Mouse (Mus musculus): ENCODE results near the gene Exoc3l2. TPM values are rescaled to one million over a fixed set of nuclear protein-coding genes. Genes with fewer than 3 reads are reported as not detected.

The Exoc3l2 gene
- polyA plus RNA-seq, 1 experiment = 41.6 TPM

DNA sequence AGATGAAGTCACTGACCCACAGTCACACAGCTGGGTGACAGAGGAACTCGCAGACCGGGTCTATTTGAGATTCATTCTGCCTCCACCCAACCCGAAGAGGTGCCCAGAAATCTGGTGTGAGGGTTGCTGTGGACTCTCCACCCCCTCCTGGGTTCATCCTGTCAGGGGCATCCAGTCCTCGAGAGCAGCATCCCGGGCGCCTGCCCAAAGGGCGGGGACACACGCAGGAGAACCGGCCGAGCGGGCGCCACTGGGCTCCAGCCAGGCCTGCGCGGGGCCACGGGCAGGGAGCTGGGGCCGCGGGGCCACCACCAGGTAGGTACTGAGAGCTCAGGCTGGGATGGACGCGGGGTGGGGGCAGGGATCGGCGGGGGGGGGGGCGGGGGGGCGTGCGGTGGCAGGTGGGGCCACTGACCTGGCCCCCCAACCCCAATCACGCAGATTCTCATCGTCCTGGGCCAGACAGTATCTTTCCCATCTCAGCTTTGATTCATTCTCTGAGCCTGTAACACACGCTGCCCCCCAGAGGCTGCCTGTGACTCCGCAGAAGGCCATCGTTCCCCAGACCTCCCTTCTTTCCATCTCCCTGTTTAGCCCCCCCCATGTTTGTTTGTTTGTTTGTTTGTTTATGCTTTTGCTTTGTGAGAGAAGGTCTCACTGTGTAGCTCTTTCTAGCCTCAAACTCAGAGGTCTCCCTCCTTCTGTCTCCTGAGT lies 54.7 kb downstream of the Exoc3l2 start, which contains the start of gene Nkpd1:
Gene Nkpd1, plus strand, starts transcription at position 187 of the 714 bp plus-strand sequence.
- Histone ChIP-seq H3K27ac (ENCODE audit: insufficient read depth, low read depth, low read length) (no peak within 1 kb of the TSS), H3K36me3 (ENCODE audit: control insufficient read depth, insufficient read depth, low read length) (no peaks in the 10 kb centered on the region), H3K27me3 (replicated peaks; ENCODE audit: control insufficient read depth, insufficient read depth, low read length) (no peaks in the 10 kb centered on the region), H3K4me1 (ENCODE audit: control insufficient read depth, insufficient read depth, low read length) (peaks cover under 1% of the 10 kb centered on the region; the same call in 1 of the 2 replicates), H3K4me3 (ENCODE audit: insufficient read depth, low read depth, low read length) (no peak within 1 kb of the TSS)
- DNase-seq = peak; percentile 42
- WGBS = 3% methylated on average over 20 of the region's 29 CpGs
- TF ChIP-seq POLR2A (IDR thresholded peaks at IDR 0.05; ENCODE audit: low read depth, low read length) (no peak), CTCF (conservative IDR thresholded peaks at IDR 0.05; ENCODE audit: insufficient read depth, insufficient read length, low read depth, low read length) (peak; percentile 48)

- no peaks in the 10 kb centered on the region for H3K27me3 ChIP-seq (replicated peaks; ENCODE audit: control insufficient read depth, insufficient read depth, low read length)
- no peak for DNase-seq
- peaks cover 9% of the 10 kb centered on the region; the same call in 1 of the 2 replicates for H3K4me1 ChIP-seq (ENCODE audit: control insufficient read depth, insufficient read depth, low read length)
- H3K27ac ChIP-seq (ENCODE audit: insufficient read depth, low read depth, low read length) = no peak overlapping the region
- WGBS = 17% methylated on average over 23 of the region's 23 CpGs
- TF ChIP-seq POLR2A (IDR thresholded peaks at IDR 0.05; ENCODE audit: low read depth, low read length) (no peak), CTCF (conservative IDR thresholded peaks at IDR 0.05; ENCODE audit: insufficient read depth, insufficient read length, low read depth, low read length) (no peak)
- no peaks in the 10 kb centered on the region for H3K36me3 ChIP-seq (ENCODE audit: control insufficient read depth, insufficient read depth, low read length)
- no peak overlapping the region for H3K4me3 ChIP-seq (ENCODE audit: insufficient read depth, low read depth, low read length)
Observed at GRCm38 (mm10) chr7:19520032-19520431, 56.9 kb downstream of the Exoc3l2 start.

DNA sequence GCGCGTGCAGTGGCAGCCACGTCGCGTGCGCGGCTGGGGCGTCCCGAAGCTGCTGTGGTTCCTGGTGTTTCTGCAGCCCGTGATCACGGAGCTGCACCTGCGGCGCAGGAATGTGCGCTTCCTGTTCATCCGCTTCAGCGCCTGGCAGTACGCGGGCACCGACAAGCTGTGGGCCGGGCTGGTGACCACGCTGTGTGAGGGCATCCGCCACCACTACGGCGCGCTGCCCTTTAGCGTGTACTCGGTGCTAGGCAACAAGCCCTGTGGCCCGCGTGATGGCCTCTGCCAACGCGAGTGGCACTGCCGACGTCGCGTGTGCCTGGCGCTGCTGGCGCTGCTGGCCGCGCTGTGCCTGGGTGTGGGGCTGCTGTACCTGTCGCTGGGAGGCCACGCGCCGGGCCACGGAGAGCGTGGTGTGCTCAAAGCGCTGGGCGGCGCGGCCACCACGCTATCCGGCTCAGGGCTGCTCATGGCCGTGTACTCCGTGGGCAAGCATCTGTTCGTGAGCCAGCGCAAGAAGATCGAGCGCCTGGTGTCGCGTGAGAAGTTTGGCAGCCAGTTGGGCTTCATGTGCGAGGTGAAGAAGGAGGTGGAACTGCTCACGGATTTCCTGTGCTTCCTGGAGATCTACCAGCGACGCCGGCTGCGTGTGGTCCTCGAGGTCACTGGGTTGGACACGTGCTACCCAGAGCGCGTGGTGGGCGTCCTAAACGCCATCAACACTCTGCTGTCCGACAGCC lies 60.1 kb downstream of the Exoc3l2 start:
- DNase-seq = peak; percentile 24
- Histone ChIP-seq H3K4me3 (ENCODE audit: insufficient read depth, low read depth, low read length) (peak overlapping the region; percentile 5; the same call in 1 of the 2 replicates), H3K27ac (ENCODE audit: insufficient read depth, low read depth, low read length) (no peak overlapping the region), H3K36me3 (ENCODE audit: control insufficient read depth, insufficient read depth, low read length) (no peaks in the 10 kb centered on the region), H3K27me3 (replicated peaks; ENCODE audit: control insufficient read depth, insufficient read depth, low read length) (no peaks in the 10 kb centered on the region), H3K4me1 (ENCODE audit: control insufficient read depth, insufficient read depth, low read length) (peaks cover 9% of the 10 kb centered on the region; the same call in 1 of the 2 replicates)
- WGBS = 5% methylated on average over 72 of the region's 72 CpGs
- TF ChIP-seq CTCF (conservative IDR thresholded peaks at IDR 0.05; ENCODE audit: insufficient read depth, insufficient read length, low read depth, low read length) = no peak
- no peak for TF ChIP-seq POLR2A (IDR thresholded peaks at IDR 0.05; ENCODE audit: low read depth, low read length)

- Histone ChIP-seq H3K4me3 (ENCODE audit: insufficient read depth, low read depth, low read length) (peak overlapping the region; percentile 35; the same call in 1 of the 2 replicates), H3K27ac (ENCODE audit: insufficient read depth, low read depth, low read length) (no peak overlapping the region), H3K4me1 (ENCODE audit: control insufficient read depth, insufficient read depth, low read length) (peaks cover 9% of the 10 kb centered on the region; the same call in 1 of the 2 replicates), H3K36me3 (ENCODE audit: control insufficient read depth, insufficient read depth, low read length) (no peaks in the 10 kb centered on the region), H3K27me3 (replicated peaks; ENCODE audit: control insufficient read depth, insufficient read depth, low read length) (no peaks in the 10 kb centered on the region)
- TF ChIP-seq POLR2A (IDR thresholded peaks at IDR 0.05; ENCODE audit: low read depth, low read length) (no peak), CTCF (conservative IDR thresholded peaks at IDR 0.05; ENCODE audit: insufficient read depth, insufficient read length, low read depth, low read length) (peak; percentile 37; the same call in 1 of the 2 replicates)
- under 1% methylated on average over 64 of the region's 64 CpGs for WGBS
- DNase-seq = peak; percentile 54
Observed at GRCm38 (mm10) chr7:19523757-19524419, 60.8 kb downstream of the Exoc3l2 start.

DNA sequence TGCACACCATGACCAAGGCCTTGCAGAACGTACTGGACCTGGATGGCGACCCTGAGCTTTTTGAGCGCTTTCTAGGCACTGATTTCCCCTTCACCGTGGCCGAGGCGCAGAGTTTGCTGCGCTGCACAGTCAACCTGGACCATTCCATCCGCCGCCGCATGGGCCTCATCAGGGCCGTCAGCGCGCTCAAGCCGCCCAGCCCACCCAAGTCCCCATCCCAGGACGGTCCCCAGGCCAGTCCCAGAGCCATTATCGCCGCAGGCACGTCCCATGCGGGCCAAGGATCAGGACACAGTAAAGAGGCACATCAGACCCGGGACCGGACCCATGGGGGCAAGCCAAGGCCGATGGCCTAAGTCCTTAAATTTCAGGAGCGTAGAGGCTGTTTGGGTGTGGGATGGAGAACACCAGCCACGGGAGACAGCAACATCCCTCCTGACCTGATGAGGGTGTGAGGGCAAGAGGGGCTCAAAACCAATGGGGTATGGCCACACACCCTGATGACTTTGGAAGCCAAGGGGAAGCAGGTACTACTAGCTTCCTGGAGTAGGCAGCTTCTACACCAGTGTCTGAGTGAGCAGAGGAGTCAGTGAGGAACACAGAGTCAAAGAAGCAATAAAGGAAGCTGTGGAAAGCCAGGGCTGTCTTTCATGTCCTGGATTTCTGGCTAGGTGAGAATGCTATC lies 61.4 kb downstream of the Exoc3l2 start:
- 14% methylated on average over 24 of the region's 24 CpGs for WGBS
- Histone ChIP-seq H3K4me3 (ENCODE audit: insufficient read depth, low read depth, low read length) (no peak overlapping the region), H3K27me3 (replicated peaks; ENCODE audit: control insufficient read depth, insufficient read depth, low read length) (no peaks in the 10 kb centered on the region)

GRCm38 (mm10) chr7:19525105-19525481 lies 62.0 kb downstream of the Exoc3l2 start:
- H3K4me3 ChIP-seq (ENCODE audit: insufficient read depth, low read depth, low read length) = no peak overlapping the region
- TF ChIP-seq CTCF (conservative IDR thresholded peaks at IDR 0.05; ENCODE audit: insufficient read depth, insufficient read length, low read depth, low read length) (0 out of 2 replicates have a peak, but pooled peaks have one; percentile 12), POLR2A (IDR thresholded peaks at IDR 0.05; ENCODE audit: low read depth, low read length) (no peak)
- H3K36me3 ChIP-seq (ENCODE audit: control insufficient read depth, insufficient read depth, low read length) = no peaks in the 10 kb centered on the region
- no peak overlapping the region for H3K27ac ChIP-seq (ENCODE audit: insufficient read depth, low read depth, low read length)
- WGBS = 75% methylated on average over 2 of the region's 2 CpGs
- peaks cover 9% of the 10 kb centered on the region; the same call in 1 of the 2 replicates for H3K4me1 ChIP-seq (ENCODE audit: control insufficient read depth, insufficient read depth, low read length)
- H3K27me3 ChIP-seq (replicated peaks; ENCODE audit: control insufficient read depth, insufficient read depth, low read length) = no peaks in the 10 kb centered on the region
- DNase-seq = no peak

More for the DNA sequence above, 61.4 kb downstream of the Exoc3l2 start:
- peaks cover 9% of the 10 kb centered on the region; the same call in 1 of the 2 replicates for H3K4me1 ChIP-seq (ENCODE audit: control insufficient read depth, insufficient read depth, low read length)
- no peaks in the 10 kb centered on the region for H3K36me3 ChIP-seq (ENCODE audit: control insufficient read depth, insufficient read depth, low read length)
- no peak overlapping the region for H3K27ac ChIP-seq (ENCODE audit: insufficient read depth, low read depth, low read length)
- TF ChIP-seq CTCF (conservative IDR thresholded peaks at IDR 0.05; ENCODE audit: insufficient read depth, insufficient read length, low read depth, low read length) = no peak
- TF ChIP-seq POLR2A (IDR thresholded peaks at IDR 0.05; ENCODE audit: low read depth, low read length) = no peak
- no peak for DNase-seq

Data from kidney, adult 2 months (tissue).